Mouse (Mus musculus) spleen, postnatal 4 days (tissue): ENCODE measurements around the gene Cttnbp2nl.
A peak's percentile ranks its signal among the peaks of the same experiment; 100 is the strongest.

ENCODE experiments used
- DNase-seq, 2 experiments: peaks; one replicate each; pipeline ENCODE4 v3.0.0; 2022; ENCODE audit warnings: low spot score in 2 of 2

Cttnbp2nl gene

GRCm38 (mm10) chr3:105014908-105015307 lies 38.0 kb downstream of the Cttnbp2nl start:
- no peak for DNase-seq

GRCm38 (mm10) chr3:105012696-105013313 lies 40.1 kb downstream of the Cttnbp2nl start:
- DNase-seq, result no peak

- DNase-seq, result no peak
Measured at GRCm38 (mm10) chr3:105011883-105012282, 41.1 kb downstream of the Cttnbp2nl start.

- no peak for DNase-seq
Measured at GRCm38 (mm10) chr3:105010681-105011339, 42.1 kb downstream of the Cttnbp2nl start.

GRCm38 (mm10) chr3:105008070-105008469 lies 44.9 kb downstream of the Cttnbp2nl start:
- DNase-seq, result no peak

- DNase-seq, result no peak
Measured at GRCm38 (mm10) chr3:105006101-105006500, 46.8 kb downstream of the Cttnbp2nl start.

GRCm38 (mm10) chr3:105005561-105006065 lies 47.3 kb downstream of the Cttnbp2nl start:
- DNase-seq, result no peak

GRCm38 (mm10) chr3:105005011-105005410 lies 47.9 kb downstream of the Cttnbp2nl start:
- DNase-seq, result no peak

GRCm38 (mm10) chr3:105003960-105004463 lies 48.9 kb downstream of the Cttnbp2nl start:
- DNase-seq, result no peak

GRCm38 (mm10) chr3:105001374-105001773 lies 51.6 kb downstream of the Cttnbp2nl start:
- no peak for DNase-seq

- DNase-seq, result no peak
Measured at GRCm38 (mm10) chr3:105000561-105000960, 52.4 kb downstream of the Cttnbp2nl start.

GRCm38 (mm10) chr3:104997563-104997962 lies 55.4 kb downstream of the Cttnbp2nl start:
- DNase-seq, result no peak

- peak in 1 of 2 experiments; percentile 42 for DNase-seq
Measured at GRCm38 (mm10) chr3:104995707-104996106, 57.2 kb downstream of the Cttnbp2nl start.

GRCm38 (mm10) chr3:104994415-104994841 lies 58.5 kb downstream of the Cttnbp2nl start:
- DNase-seq, result peak in 1 of 2 experiments; percentile 49

GRCm38 (mm10) chr3:104993800-104994199 lies 59.1 kb downstream of the Cttnbp2nl start:
- DNase-seq, result no peak

- peak; percentile 76 to 92 for DNase-seq
Measured at GRCm38 (mm10) chr3:104992709-104993388, 60.1 kb downstream of the Cttnbp2nl start.

GRCm38 (mm10) chr3:104991703-104992102 lies 61.2 kb downstream of the Cttnbp2nl start:
- peak in 1 of 2 experiments; percentile 31 for DNase-seq

- peak in 1 of 2 experiments; percentile 51 for DNase-seq
Measured at GRCm38 (mm10) chr3:104987884-104988283, 65.1 kb downstream of the Cttnbp2nl start.

- DNase-seq, result peak in 1 of 2 experiments; percentile 23
Measured at GRCm38 (mm10) chr3:104979735-104980134, 73.2 kb downstream of the Cttnbp2nl start.

GRCm38 (mm10) chr3:104967548-104968300 lies 85.2 kb downstream of the Cttnbp2nl start:
- peak; percentile 74 to 90 for DNase-seq

- no peak for DNase-seq
Measured at GRCm38 (mm10) chr3:104965991-104966554, 86.9 kb downstream of the Cttnbp2nl start.
